Mouse (Mus musculus) limb, embryonic 14.5 days (tissue): ENCODE results near the gene Slc39a2. TPM values are rescaled to one million over a fixed set of nuclear protein-coding genes. Genes with fewer than 3 reads are reported as not detected.

Source experiments
- ATAC-seq: fragments of 200-750 bp; cut with Nextera tagmentation; 2 replicates; pipeline ENCODE4 v1.8.0; 2017; ENCODE audit warnings: low read depth, moderate number of reproducible peaks, moderate TSS enrichment; ENCODE audit not compliant: low FRiP score
- DNase-seq: peaks from one replicate; pipeline ENCODE4 v3.0.0-alpha.2; 2015; ENCODE audit warnings: low spot score
- H3K27ac ChIP-seq: fragments of 300-500 bp; sonication (generic); replicated peaks from 2 replicates; pipeline ENCODE4 v1.5.1; 2014; ENCODE audit warnings: low read depth, mild to moderate bottlenecking, low read length, moderate library complexity, mixed read lengths
- H3K27me3 ChIP-seq: fragments of 300-500 bp; sonication (generic); 2 replicates; pipeline ENCODE4 v1.6.1; 2014; ENCODE audit warnings: low read length, mixed read lengths; ENCODE audit not compliant: control insufficient read depth, insufficient read depth
- H3K36me3 ChIP-seq: fragments of 300-500 bp; sonication (generic); 2 replicates; pipeline ENCODE4 v1.6.1; 2014; ENCODE audit warnings: mild to moderate bottlenecking, low read length, moderate library complexity, mixed read lengths; ENCODE audit not compliant: control insufficient read depth, insufficient read depth
- H3K4me1 ChIP-seq: fragments of 300-500 bp; sonication (generic); 2 replicates; pipeline ENCODE4 v1.6.1; 2014; ENCODE audit warnings: antibody characterized with exemption, low read length, mixed read lengths; ENCODE audit not compliant: control insufficient read depth, insufficient read depth
- H3K4me2 ChIP-seq: fragments of 300-500 bp; sonication (generic); replicated peaks from 2 replicates; pipeline ENCODE4 v1.6.1; 2014; ENCODE audit warnings: low read depth, mild to moderate bottlenecking, low read length, moderate library complexity; ENCODE audit not compliant: severe bottlenecking
- H3K4me3 ChIP-seq: fragments of 300-500 bp; sonication (generic); replicated peaks from 2 replicates; pipeline ENCODE4 v1.5.1; 2014; ENCODE audit warnings: low read length
- H3K9ac ChIP-seq: fragments of 300-500 bp; sonication (generic); 2 replicates; pipeline ENCODE4 v1.6.1; 2014; ENCODE audit warnings: mild to moderate bottlenecking, low read depth, low read length, moderate library complexity; ENCODE audit not compliant: severe bottlenecking
- H3K9me3 ChIP-seq: fragments of 300-500 bp; sonication (generic); 2 replicates; pipeline ENCODE4 v1.6.1; 2016; ENCODE audit warnings: low read length; ENCODE audit not compliant: control insufficient read depth
- POLR2A ChIP-seq: fragments of 200-500 bp; IDR thresholded peaks from 2 replicates; pipeline ENCODE4 v1.8.0; 2012; ENCODE audit warnings: inconsistent platforms, mild to moderate bottlenecking, moderate library complexity, borderline replicate concordance; ENCODE audit not compliant: insufficient read depth, insufficient read length; ENCODE audit errors: extremely low read depth
- whole genome bisulfite sequencing: fragments of 180-500 bp; shearing (Covaris S2); extraction: QIAGEN DNeasy Blood & Tissue Kit; methylation state at CpG from one replicate; pipeline ENCODE4 v1.1.7; 2014; 5-methylcytosine and 5-hydroxymethylcytosine counted together
- polyA plus RNA-seq, 2 experiments: library from polyadenylated mRNA; depleted of rRNA in 1 of 2; stranded (reverse) in 1 of 2; unstranded in 1 of 2; fragments of >200 nt; fragmentation: Nextera tagmentation in 1 of 2; extraction: Ambion mirVana in 1 of 2; gene quantifications; 2 replicates each; pipeline versions ENCODE4 v1.2.1 to v1.2.3; 2012 to 2014

Gene Slc39a2
- polyA plus RNA-seq, 2 experiments, result 1.5 to 3.6 TPM

DNA sequence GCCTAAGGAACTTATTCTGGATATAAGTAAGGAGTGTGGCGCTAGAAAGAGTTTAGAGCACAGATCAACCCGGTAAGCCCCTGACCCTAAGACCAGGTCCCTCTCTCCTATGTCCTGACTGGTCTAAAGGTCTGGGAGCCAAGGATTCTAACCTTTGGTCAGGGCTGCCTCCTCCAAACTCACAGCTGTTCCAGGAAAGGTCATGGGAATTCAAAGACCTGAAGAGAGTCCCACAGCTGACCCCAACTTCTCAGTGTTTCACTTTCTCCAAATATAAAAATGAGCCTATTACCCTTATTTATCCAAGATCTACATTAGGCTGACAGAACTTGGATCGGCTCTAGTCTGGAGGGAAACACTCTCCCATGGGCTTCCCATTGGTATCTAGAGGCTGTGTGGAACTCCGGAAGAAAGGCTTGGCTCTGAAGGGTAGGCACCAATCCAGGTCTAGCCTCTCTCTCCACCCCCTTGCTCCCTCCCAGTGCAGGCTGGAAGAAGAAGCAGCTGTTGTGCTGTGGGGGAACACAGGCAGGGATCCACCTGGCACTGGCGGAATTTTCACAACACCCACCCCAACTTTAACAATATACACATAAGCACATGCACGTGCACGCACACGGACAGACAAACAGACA lies 36.7 kb downstream of the Slc39a2 start:
- Histone ChIP-seq H3K27me3 (no peaks in the 10 kb centered on the region), H3K9me3 (no peaks in the 10 kb centered on the region), H3K4me3 (no peak overlapping the region), H3K9ac (no peak overlapping the region), H3K27ac (no peak overlapping the region), H3K4me2 (no peak overlapping the region), H3K4me1 (peaks cover 2% of the 10 kb centered on the region; the same call in 1 of the 2 replicates), H3K36me3 (no peaks in the 10 kb centered on the region)
- no peak for TF ChIP-seq POLR2A
- DNase-seq (no peak), ATAC-seq (no peak)
- 70% methylated on average over 8 of the region's 8 CpGs for WGBS

DNA sequence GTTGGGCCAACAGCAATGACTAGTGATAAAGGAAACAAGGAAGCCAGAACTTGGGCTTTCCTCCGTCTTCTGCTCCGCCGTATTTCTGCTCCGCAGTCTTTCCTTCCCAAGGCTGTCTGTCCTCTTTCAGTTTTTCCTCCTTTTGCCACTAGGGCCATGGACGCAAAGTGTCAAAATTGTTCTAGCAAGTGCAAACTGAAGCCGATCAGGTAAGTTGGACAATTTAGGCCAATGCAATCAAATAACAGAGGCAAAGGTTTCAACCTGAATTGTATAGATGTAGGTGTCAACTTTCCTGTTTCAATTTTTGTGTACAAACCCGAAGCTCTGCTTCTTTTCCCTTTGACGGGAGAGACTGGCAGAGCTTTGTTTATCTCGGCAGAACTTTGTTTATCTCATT lies 37.3 kb downstream of the Slc39a2 start:
- WGBS, result 64% methylated on average over 9 of the region's 9 CpGs
- ATAC-seq (no peak), DNase-seq (no peak)
- Histone ChIP-seq H3K36me3 (no peaks in the 10 kb centered on the region), H3K27ac (no peak overlapping the region), H3K4me3 (no peak overlapping the region), H3K27me3 (no peaks in the 10 kb centered on the region), H3K9ac (no peak overlapping the region), H3K4me1 (peaks cover 2% of the 10 kb centered on the region; the same call in 1 of the 2 replicates), H3K4me2 (no peak overlapping the region), H3K9me3 (no peaks in the 10 kb centered on the region)
- no peak for TF ChIP-seq POLR2A

DNA sequence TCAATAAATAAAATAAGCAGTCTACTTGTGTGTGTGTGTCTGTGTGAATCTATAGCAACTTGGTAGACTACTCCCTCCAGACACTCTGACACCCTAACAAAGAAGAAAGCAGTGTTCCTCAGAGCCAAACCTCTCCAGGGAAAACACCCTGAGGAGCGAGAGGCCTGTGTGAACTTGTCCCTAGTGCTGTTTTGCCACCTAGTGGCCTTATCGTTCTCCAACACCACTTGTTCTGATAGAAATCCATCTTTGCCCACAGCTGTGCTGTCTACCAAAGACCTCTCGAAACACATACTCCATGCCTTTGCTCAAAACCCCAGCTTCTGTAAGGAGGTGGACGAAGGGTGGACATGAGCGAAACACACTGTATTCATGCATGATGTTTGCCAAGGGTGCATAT lies 38.1 kb downstream of the Slc39a2 start:
- H3K36me3 ChIP-seq, result no peaks in the 10 kb centered on the region
- H3K4me3 ChIP-seq, result no peak overlapping the region
- H3K9ac ChIP-seq, result no peak overlapping the region
- H3K4me1 ChIP-seq, result peaks cover 2% of the 10 kb centered on the region; the same call in 1 of the 2 replicates
- H3K27ac ChIP-seq, result no peak overlapping the region
- 31% methylated on average over 5 of the region's 5 CpGs for WGBS
- ATAC-seq, result peak; percentile 47; the same call in 1 of the 2 replicates
- no peak overlapping the region for H3K4me2 ChIP-seq
- no peak for TF ChIP-seq POLR2A
- H3K27me3 ChIP-seq, result no peaks in the 10 kb centered on the region
- H3K9me3 ChIP-seq, result no peaks in the 10 kb centered on the region
- peak; percentile 85 for DNase-seq

DNA sequence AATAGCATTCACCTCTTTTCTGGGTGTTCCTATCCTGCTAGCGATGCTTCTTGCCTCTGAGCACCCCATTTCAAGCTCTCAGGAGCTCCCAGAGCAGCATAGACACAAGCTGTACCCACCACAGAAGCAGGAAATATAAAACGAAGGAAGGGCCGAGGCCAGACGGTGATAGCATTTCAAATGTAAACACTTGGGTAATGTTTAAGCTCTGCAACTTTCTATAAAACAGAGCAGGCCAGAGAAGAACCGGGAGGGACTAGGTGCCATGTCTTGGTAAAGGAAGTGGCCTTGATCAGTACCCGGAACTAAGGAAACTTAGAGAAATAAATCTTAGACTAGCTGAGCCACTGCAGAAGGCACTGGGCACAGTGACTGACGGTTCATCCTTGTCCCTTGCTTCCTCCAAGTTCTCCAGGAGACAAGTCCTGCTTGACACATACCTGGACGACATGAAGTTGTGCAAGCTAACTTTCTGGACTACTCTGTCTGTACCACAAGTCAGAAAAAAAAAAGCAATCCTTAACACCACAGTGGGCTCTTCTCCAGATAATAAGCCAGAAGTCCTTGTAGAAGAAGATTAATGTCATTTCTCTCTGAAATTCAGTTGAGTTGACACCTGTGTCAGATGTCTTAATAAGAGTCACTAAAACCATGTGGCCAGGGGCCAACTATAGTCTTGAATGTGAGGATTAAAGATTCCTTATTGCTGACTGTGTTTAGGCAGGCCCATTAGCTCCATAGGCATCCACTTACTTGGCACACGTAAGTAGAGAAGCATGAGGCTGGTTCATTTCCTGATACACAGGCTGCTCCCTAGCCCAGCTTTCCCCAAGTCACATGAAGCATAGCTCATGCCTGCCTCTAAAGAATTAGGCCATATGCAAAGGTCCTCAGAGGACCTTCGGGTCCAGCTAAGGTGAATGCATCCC lies 39.7 kb downstream of the Slc39a2 start:
- DNase-seq, result no peak
- TF ChIP-seq POLR2A, result no peak
- H3K4me2 ChIP-seq, result no peak overlapping the region
- H3K4me1 ChIP-seq, result peaks cover 2% of the 10 kb centered on the region; the same call in 1 of the 2 replicates
- no peaks in the 10 kb centered on the region for H3K36me3 ChIP-seq
- H3K27ac ChIP-seq, result no peak overlapping the region
- 54% methylated on average over 10 of the region's 10 CpGs for WGBS
- H3K9ac ChIP-seq, result no peak overlapping the region
- H3K4me3 ChIP-seq, result no peak overlapping the region
- no peaks in the 10 kb centered on the region for H3K27me3 ChIP-seq
- no peak for ATAC-seq
- H3K9me3 ChIP-seq, result no peaks in the 10 kb centered on the region

DNA sequence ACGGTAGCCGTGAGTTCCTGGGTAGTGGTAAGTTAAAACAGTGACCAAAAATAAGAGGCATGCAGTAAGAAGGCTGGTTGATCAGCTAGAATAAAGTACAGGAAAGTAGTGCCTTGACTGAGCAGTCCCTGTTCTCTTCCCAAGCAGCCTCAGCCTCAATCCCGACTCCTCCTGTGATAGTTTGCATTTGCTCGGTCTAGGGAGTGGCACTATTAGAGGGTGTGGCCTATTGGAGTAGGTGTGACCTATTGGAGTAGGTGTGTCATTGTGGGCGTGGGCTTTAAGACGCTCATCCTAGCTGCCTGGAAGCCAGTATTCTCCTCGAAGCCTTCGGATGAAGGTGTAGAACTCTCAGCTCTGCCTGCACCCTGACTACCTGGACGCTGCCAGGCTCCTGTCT lies 46.3 kb downstream of the Slc39a2 start:
- H3K9me3 ChIP-seq, result no peaks in the 10 kb centered on the region
- TF ChIP-seq POLR2A, result no peak

More for the DNA sequence above, 46.3 kb downstream of the Slc39a2 start:
- no peak for ATAC-seq
- Histone ChIP-seq H3K9ac (no peak overlapping the region), H3K36me3 (no peaks in the 10 kb centered on the region), H3K4me3 (no peak overlapping the region), H3K4me1 (peaks cover 4% of the 10 kb centered on the region; the same call in 1 of the 2 replicates), H3K27me3 (no peaks in the 10 kb centered on the region), H3K27ac (no peak overlapping the region), H3K4me2 (no peak overlapping the region)
- 90% methylated on average over 9 of the region's 9 CpGs for WGBS
- DNase-seq, result no peak
